Mouse (Mus musculus) lung, postnatal 36 days (tissue): ENCODE measurements around the gene Gfra1.

Experiments
- DNase-seq: peaks from one replicate; pipeline ENCODE4 v3.0.0; 2022; ENCODE audit warnings: mixed read lengths

Gene Gfra1

DNA sequence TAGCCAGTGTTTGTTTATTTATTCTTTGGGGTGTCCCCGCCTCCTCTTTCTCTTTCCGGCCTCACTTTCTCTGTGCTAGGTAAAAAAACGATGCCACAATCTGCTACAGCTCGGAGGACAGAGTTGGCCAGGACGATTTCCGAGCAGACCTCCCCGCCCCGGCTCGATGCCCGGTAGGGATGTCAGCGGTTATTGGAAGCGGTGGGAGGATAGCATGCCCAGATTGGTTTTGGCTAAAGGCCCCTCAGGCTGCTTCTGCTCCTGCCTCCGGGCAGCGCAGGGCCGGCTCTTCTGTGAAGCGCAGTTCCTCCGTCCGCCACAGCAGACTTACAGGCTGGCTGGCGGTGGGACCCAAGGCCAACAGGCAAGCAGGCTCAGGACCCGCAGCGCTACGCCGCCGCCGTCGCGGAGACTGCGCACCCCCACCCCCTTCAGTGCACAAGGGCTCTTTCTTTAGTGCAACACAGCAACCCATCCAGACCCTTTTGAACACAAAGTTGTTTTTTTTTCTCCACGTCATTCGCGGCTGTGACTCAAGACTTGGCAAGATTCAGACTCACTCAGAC is at the start of gene Gfra1:
Gene Gfra1, minus strand, starts transcription at position 414 of the 566 bp plus-strand sequence.
- peak; percentile 20 for DNase-seq

DNA sequence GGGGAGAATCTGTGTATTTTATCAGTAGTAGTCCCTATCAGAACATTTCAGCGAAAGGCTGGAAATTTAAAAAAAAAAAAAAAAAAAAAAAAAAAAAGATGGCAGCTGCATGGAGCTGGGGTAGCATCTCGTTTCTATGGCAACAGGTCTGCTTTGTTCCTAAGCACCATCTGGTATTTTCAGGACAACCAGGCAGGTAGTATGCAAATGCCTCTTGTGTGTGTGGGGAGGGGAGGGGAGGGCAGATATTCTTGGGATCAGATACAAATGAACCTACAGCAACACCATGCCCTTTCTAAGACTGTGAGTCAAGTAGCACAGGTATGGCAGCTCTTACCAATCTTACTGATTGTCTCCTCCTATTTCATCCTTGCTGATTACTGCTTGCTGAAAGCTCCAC is 44.3 kb upstream of the Gfra1 start:
- no peak for DNase-seq

DNA sequence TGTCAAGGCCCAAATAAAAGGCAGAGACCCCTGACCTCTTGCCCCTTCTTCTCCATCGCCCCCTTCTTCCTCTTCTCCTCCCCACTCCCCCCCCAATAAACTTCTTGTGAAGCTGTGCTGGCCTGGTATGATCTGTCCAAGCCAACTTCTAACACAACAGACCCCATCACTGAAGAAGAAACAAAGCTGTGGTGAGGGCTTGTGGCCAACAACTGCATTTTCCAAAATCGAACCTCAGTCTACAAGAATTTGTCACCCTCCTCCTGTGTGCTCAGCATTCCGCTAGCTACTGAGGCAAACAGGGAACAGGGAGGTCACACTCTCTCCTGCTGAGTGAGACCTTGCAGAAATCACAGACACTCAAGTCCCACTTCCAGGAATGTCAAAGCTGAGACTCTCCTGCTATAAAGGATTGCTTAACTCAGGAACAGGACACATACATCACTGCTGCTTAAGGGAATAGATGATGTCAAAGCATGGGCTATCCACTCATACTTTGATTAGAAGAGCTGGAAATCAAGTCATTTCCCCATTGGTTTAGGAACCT is 43.8 kb upstream of the Gfra1 start:
- no peak for DNase-seq

DNA sequence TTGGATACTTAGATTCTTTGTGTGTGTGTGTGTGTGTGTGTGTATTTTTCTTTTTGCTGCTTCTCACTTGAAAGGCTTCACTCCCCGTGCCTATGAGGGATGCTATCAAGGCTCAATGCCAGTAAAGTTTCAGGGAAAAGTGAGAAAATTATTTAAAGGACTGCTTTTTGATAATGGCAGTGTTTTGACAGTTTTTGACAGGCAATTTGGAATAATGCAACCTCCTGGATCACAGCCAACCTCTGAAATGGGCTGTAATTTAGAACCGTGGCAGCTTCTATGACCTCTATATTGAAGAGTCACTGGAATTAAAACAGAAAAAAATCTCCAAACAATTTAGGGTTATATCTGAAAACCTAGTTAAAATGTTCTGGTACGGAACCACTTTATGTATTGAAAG is 41.4 kb upstream of the Gfra1 start:
- no peak for DNase-seq

DNA sequence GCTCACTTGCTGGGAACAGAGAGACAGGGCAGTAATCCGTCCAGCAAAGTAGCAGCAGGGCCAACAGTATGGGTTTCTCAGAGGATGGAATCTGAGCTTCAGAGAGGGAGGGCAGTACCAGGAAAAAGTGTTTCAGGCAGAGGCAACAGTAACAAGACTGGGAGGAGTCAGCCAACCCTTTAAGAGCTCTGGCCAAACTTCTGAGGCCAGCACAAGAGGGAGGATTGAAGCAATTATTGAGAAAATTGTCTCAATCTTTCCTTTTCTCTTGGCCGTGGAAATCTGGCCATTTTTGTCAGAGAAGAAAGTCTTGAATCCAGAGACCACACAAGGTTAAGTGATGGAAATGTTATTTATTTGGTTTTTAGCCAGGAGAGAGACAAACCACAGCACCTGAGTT is 31.0 kb upstream of the Gfra1 start:
- no peak for DNase-seq

DNA sequence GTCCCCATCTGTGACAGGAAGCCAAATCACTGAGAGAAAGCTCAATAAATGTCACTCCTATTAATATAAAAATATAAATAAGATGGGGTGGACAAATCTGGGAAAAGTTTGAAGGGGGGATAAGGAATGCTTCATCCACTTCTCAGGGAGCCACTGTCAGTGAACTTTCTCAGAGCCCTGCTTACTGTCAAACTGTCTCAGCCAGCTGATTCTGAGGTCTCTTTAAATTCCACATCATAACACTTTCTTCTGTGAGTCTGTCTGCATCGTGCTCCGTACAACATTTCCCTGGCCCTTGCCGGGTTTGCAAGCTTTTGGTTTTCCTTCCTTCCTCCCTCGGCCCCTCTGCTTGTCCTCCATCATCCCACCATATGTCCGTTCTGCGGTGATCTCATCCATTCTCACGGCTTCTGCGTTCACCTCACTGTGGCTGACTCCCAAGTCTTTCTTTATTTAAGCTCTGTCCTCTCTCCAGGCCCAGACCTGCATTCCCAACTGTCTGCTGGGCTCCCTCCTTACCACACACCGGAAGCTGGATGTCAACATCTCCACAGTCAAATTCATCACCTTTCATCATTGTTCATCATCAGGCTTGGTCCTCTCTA is 26.8 kb upstream of the Gfra1 start:
- DNase-seq = no peak

DNA sequence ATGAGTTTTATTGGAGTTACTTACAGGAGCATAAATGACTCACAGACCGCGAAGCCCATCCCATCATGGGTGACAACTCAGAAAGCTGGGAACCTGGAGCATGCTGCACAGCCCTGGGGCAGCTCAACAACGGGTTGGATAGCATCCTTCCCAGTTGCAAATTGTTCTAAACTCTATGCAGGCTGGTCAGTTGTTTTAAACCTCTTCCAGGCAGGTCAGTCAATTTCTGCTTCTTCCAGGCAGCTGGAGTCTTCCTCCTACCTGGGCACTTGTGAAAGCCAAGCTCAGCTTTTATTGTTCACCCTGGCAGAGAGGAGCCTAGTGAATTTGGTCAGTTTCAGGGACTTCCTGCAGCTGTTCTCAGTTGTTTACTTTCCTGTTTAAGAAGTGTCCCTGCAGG is 18.5 kb upstream of the Gfra1 start:
- DNase-seq = no peak

DNA sequence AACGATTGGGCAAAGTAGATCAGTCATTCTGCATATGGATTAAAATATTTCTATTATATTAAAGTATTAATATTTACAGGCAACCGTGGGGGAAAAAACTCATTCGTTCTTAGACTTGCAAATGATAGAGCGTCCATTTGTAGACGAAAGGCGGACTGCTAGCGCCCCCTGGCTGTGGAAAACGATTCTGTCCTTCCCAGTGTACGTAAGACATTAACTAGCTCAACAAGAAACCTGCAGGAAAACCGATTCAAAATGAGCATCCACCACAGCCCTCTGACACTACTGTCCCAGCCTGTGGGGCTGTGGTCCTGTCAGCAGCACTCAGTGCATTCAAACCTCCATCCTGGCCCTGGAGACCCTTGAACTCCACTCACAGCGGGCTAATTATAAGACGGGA is 13.7 kb upstream of the Gfra1 start:
- DNase-seq = peak; percentile 90

DNA sequence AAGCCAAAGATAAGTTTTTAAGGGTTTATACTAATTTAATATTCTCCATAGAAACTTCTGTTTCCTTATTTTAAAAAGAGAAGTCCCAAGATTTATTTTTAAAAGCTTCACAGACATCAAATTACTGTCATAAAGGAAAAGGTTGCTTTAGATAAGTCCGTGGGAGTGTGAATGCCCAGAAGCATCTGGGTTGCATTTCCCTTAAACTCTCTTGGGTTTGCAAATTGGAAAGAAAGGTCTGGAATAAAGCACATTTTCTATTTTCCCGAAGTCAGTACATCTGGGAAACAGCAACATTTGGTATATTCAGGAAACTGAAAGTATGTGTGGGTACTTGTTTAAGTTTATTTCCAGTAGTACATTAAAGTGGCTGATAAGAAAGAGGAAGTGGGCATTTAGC is 12.6 kb upstream of the Gfra1 start:
- DNase-seq = no peak

DNA sequence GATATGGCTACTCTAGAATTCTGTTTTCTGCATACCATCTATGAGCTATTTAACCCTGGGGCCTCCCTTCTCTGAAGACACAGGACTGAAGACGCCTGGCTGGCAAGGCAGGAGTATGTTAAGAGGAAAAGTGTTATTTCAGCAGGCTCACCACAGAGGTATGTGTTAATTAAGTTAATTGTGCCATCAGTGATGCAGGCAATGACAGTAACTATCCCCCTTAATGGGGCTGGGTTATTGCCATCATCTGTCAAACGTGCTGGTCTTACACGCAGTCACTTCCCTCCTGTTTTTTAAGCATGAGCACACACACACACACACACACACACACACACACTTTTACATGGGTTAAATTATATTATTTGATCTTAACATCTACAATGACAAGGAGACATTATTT is 8.0 kb upstream of the Gfra1 start:
- no peak for DNase-seq

DNA sequence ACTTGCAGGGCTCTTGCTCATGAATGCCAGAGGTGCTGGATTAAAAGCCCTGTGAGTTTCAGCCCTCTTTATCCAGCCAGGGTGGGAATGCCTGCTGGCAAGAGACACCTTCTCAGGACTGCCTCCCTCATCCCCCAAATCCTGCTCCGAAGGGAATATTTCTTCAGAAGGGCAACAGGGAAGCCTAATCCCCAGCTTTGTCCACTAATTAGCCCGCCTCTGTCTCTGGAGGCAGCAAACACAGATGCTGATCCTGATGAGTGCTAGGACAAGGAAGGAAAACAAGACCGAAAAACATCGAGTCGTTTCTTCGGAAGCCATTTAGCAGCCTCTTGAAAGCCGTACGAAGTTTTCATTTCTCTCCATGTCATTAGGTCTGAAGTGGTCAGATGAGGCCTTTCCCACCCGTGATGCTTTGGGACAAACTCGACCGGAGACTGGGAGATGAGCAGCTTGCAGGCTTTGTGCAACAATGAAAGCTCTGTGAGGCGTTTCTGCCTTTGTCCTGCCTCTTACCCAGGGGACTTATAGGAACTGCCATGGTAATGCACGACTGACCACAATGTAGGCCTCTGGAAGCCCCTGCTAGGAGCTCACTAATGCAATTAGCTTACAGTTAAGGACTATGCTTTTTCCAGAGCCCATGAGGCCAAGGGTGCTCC is 4.8 kb upstream of the Gfra1 start:
- no peak for DNase-seq

DNA sequence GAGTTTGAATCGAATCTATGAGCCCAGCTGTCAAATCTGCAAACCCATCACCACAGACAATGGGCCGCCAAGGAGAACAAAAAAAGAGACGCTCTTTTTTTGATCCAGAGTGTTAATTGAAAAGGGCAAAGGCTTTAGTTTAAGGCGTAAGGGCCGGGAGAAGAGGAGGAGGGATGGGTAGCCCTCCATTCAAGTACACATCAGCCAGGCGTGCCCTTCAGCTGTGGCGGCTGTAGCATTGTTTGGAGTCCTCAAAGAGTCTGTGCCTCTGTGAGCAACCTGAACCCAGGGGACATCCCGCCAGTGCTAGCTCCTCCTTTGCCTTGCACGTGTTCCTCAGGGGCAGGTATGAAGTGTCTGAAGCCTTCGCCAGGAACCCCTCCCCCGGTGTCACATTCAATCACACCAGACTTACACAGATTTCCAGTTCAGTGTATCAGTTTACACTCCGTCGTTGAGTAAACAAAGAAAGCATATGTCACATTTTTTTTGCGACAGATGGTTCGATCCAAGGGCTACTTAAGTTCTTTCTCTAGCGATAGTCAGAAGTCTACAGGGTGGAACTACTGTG is 867 bp upstream of the Gfra1 start:
- peak; percentile 14 for DNase-seq

DNA sequence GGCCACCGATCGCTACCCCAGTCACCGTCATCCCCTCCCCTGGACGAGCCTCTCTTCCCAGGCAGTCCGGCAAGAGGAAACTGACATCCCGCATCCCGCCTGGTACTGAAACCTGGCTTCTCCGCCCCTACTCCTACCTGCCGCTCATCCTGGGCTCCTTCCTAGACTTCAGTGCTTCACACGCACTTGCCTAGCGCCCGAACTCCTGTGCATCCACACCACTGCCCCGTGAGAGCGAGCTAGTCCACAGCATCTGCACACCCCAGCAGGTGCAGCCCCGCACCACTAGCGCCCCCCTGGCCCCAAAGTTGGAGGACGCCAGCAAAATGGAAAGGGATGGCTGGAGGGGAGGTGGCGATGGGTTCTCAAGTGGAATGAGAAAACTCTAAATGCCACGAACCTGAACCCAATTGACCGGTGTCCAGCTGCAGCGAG is 631 bp downstream of the Gfra1 start:
- DNase-seq = peak; percentile 17

DNA sequence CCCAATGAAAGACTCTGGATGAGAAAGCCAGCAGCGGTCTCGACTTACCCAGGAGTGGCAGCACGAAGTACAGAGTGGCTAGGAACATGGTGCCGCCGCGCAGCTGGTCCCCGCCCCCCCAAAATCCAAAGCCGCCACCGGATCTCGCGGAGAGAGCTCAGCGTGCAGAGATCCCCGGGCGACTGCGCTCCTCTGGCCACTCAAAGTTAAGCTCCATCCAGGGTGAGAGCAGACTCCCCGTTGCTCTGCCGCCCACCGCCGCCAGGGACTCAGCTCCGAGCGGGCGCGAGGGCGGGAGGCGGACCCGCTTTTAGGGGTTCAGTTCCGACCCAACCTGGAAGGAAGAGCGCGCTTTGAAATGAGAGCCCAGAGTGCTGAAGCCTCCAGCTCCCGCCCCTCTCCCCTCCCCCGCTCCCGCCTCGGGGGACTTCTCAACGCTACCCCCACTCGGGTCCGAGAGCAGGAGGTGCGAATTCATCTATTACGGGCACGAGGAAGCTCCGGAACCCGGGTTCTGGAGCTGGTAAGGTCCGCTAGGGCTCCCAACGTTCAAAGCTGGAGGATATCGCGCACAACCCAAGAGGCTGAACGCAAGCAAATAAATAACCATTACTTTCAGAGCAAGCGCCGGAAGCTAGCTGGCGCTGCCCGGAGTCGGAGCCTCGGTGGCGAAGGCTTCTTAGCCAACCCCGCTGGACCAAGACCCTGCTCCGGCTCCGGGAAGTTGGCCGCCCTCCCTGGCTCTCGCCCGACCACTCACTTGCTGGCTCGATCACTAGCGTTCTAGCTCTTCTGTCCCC is 1.2 kb downstream of the Gfra1 start:
- peak; percentile 33 for DNase-seq

DNA sequence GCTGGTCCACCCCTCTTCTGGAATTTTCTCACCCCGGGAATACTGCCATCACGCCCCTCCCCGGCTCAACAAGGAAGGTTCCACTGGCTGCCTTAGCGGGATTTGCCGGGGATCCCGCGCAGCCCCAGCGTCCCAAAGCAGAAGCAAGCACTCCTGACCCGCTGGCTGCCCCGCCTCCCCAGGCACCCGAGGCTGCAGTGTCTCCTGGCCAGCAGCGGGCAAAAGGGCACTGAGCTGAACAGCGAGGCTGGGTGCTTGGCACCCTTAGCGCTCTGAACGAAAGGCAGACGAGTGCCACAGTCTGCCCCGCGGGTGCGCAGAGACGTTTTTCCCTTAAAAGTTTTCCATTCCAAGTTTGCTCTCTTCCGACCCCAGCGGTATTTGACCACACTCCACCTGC is 2.1 kb downstream of the Gfra1 start:
- DNase-seq = peak; percentile 30

DNA sequence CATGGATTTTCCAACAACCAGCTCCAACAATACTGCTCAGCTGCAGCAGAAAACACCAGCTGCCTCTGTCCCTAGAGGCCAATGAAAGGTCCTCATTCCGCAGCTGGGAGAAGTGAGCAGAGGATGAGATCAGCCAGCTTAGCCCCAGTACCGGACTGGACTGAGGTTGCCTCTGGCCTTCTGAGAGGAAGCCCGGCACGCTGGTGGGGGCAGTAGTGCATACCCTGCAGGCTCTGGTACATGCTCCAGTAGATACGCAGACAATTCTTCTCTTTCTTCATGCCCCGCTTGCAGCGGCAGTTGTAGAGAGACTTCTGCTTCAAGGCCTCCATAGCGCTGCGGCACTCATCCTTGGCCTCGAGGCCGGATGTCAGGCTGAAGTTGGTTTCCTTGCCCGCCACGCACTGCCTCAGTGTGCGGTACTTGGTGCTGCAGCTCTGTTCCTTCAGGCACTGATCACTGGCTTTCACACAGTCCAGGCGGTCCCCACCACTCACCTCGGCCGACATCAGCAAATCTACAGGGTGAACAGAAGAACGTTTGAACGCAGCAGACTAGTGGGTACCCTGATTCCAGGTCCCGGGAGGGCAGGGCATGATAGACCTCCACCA is 2.7 kb downstream of the Gfra1 start:
- DNase-seq = no peak

DNA sequence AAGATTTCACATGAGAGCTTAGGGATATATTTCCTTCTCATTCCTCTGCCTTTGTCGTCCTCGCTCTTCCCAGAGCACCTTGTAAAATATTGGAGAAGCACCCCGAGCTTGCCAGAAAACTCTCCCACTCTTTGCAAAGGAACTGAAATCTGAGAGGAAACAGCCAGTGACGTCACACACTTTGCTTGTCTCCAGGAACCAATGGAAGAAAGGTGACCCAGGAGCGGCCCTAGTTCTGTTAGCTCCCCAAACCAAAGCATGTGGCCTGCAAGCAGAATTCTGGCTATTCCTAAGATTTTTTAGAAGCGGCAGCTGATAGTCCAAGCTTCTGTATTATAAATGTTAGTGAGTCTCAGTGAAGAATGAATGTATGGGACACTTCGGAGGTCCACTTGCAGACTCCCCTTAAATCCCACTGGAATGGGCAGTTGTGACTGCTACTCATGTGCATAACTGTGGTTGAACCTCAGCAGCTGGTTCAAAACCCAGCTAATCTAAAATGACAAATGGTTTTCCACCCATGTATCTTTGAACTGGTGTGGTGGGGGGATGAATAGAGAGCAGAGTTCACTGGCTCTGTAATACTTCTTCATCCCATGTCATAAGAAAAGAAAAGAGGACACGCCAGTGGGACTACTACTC is 3.4 kb downstream of the Gfra1 start:
- peak; percentile 17 for DNase-seq

DNA sequence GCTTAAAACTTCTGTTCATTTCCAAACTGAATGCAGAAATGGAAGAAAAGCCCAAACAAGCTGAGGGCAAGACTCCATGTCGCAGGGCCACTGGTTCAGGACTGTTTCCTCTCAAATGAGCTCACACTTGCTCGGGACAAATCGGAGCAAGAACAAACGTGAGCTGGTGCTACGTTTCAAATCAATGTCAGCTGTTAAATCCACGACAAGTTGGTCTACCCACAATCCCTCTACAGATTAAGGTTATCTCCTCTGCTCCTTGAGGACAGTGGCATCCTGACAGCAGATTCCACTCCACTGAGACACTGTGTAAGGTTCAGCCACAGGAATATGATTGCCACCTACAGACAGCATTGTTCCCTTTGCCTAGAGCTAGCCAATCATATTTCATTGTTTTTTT is 4.4 kb downstream of the Gfra1 start:
- no peak for DNase-seq

DNA sequence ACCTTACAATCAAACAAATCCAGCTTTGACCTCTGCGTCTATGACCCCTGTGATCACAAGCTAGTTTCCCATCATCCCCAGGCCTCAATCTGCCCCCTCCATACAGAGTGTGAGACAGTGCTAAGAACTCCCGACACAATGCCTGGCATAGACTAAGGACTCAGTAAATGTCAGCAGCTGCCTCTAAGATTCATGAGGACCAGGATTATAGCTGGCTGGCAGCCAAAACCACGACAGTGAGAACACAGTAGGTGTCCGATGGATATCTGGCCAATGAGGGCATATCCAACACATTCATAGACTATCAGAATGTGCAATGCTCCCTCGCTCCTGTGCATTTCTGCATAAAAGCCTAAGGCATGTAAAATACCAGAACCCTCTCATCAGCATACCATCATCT is 5.0 kb downstream of the Gfra1 start:
- no peak for DNase-seq

DNA sequence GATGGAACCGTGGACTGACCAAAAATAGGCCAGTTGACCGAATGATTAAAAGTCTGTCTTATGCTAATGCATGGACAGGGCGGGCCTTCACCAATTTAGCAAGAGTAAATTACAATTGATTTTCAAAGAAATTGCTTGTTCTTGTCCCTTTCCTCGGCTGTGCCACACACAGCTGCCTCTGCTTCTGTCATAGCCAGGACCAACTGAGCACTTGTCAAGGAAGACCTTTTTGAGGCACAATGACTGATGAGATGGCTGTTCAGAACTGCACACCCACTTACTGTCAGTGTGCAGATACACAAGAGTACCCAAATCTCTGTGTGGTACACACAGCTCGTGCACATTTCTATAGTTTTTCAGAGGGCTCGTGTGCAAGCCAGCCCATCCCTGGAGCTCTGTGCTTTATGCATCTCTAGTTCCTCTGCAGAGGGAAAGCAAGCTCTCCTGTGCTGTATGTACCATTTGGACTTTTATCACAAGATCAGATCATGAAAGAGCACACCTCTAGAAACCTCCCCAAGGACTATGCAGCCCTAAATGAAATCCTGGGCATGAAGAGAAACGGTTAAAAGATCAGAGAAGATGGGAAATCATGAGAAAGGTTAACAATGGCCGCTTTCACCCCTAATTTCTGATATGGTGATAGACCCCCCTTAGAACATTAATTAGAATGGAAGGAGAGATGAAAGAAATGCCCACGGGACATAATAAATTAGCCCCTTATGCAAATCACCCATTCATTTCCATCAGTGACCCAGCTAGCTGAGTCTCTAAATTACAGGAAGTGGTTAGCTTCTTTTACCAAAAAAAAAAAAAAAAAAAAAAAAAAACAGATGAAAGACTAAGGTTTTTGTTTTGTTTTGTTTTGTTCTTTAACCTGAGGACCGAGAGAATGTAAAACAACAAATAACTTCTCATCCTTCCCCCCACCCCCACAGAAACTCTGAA is 12.7 kb downstream of the Gfra1 start:
- DNase-seq = no peak

DNA sequence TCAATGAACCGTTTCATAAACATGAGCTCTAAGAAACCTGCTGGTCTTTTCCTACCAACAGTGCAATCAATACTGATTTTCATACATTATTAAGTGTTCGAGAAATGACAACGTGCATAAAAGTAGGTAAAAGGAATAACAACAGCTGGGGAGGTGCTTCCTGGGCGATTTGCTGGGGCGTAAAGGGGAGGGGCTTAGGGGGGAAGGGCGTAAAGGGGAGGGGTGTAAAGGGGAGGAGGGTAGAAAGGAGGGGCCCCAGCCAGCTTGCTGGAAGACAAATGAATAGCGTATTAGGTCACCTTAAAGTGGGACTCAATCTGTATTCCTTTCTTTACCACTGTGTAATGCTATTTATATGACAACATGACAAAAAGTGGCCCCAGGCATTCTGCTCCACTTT is 13.9 kb downstream of the Gfra1 start:
- DNase-seq = no peak
